Mouse (Mus musculus) midbrain, embryonic 15.5 days (tissue): ENCODE data around the gene Bace2. TPM values are rescaled to one million over a fixed set of nuclear protein-coding genes. Genes with fewer than 3 reads are reported as not detected.

ENCODE experiments used
- polyA plus RNA-seq: library from polyadenylated mRNA; unstranded; fragments of >200 nt; fragmentation: Nextera tagmentation; extraction: Ambion mirVana; gene quantifications from 2 replicates; pipeline ENCODE4 v1.2.1, GENCODE M21; 2015

Gene Bace2
- polyA plus RNA-seq, 1 experiment from 2014 or later = 5.5 TPM

Other genes with a start within 250 kb of the Bace2 start
- gene Dscam, start 186.0 kb upstream of the Bace2 start, polyA plus RNA-seq = 16.2 and 16.9 TPM in 2 replicates
- 0.19 and 0.34 TPM in 2 replicates for gene Mx1, start 106.2 kb downstream of the Bace2 start, polyA plus RNA-seq
- not detected in 2 replicates for gene Fam3b, start 158.1 kb downstream of the Bace2 start, polyA plus RNA-seq